Mouse (Mus musculus): ENCODE results near the gene D630023F18Rik. TPM values are rescaled to one million over a fixed set of nuclear protein-coding genes. Genes with fewer than 3 reads are reported as not detected.

Gene D630023F18Rik
- total and polyA plus RNA-seq, 2 experiments from 2014 or later: 5.0 to 8.6 TPM

DNA sequence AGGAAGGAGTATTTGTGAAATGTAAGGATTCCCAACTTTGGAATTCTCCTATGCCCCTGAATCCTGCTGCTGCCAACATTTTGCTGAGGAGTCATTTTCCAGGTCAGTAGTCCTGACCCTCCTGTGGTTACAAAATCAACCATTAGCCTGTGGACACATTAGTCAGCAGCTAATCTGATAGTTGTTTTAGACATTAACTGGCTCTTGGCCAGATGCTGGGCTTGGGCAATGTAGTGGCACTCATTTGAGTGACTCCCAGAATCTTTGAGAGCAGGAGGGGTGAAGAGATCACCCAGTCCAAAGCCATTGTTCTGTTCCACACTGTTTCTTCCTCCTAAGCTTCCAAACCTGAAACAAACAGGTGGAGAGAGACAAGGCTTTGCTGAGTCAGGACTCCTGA, 31.8 kb upstream of the D630023F18Rik start:
- no peak overlapping the region for H3K27ac ChIP-seq
- H3K4me1 ChIP-seq (ENCODE audit: insufficient read depth, low read length): no peaks in the 10 kb centered on the region
- H3K27me3 ChIP-seq (ENCODE audit: insufficient read depth, low read length): no peaks in the 10 kb centered on the region
- TF ChIP-seq CTCF (IDR thresholded peaks at IDR 0.05; ENCODE audit: low read depth): no peak
- DNase-seq (ENCODE audit: low spot score): no peak
- H3K9ac ChIP-seq (replicated peaks; ENCODE audit: low read length): no peak overlapping the region
- H3K4me3 ChIP-seq (ENCODE audit: low read length): no peak overlapping the region
- H3K4me2 ChIP-seq (ENCODE audit: low read depth, low read length): no peak overlapping the region
- ATAC-seq: no peak
- no peaks in the 10 kb centered on the region for H3K9me3 ChIP-seq (ENCODE audit: low read length)
- peaks cover 4% of the 10 kb centered on the region; the same call in 1 of the 2 replicates for H3K36me3 ChIP-seq (ENCODE audit: insufficient read depth, low read length)

DNA sequence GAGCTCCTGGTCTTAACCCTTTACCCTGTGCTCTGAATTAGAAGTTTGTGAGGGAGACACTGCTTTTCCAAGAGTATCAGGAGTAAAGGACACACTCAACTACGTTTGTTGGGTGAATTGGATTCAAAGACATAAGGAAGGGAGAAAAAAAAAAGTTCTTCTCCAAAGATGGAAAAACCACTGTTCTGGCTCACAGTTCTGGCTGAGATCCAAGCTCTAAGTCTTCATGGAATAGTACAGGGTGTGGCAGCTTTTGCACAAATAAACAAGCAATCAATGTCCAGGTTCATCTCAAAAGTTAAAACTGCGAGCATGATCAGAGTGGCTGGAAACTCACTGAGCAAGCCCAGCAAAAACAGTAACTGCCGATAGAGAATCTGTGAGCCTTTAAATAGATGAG, 25.0 kb upstream of the D630023F18Rik start:
- Histone ChIP-seq H3K9me3 (ENCODE audit: low read length) (no peaks in the 10 kb centered on the region), H3K9ac (replicated peaks; ENCODE audit: low read length) (no peak overlapping the region), H3K4me2 (ENCODE audit: low read depth, low read length) (no peak overlapping the region), H3K4me1 (ENCODE audit: insufficient read depth, low read length) (no peaks in the 10 kb centered on the region), H3K4me3 (ENCODE audit: low read length) (no peak overlapping the region), H3K36me3 (ENCODE audit: insufficient read depth, low read length) (no peaks in the 10 kb centered on the region), H3K27me3 (ENCODE audit: insufficient read depth, low read length) (no peaks in the 10 kb centered on the region), H3K27ac (no peak overlapping the region)
- TF ChIP-seq CTCF (IDR thresholded peaks at IDR 0.05; ENCODE audit: low read depth): no peak
- ATAC-seq (no peak), DNase-seq (ENCODE audit: low spot score) (no peak)
- 77% methylated on average over 3 of the region's 3 CpGs for WGBS

DNA sequence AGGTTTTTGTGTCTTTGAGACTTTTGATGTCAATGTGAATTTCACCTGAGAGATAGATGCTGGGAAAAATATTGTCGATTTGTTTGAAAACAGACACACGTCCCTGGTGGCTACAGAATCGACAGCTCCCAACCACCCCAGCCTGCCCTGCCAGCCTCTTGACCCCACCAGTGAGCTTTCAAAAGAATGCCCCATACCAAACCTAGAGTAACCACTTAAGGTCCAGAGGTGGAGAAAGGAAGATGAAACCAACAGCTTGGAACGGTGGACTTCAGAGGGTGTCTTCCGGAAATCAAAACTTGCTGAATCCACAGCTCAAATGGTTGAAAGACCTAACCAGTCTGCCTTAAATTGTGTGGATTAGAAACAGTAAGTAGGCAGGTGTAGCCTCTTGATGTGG, 24.3 kb upstream of the D630023F18Rik start:
- no peak for TF ChIP-seq CTCF (IDR thresholded peaks at IDR 0.05; ENCODE audit: low read depth)
- no peak overlapping the region for H3K27ac ChIP-seq
- H3K27me3 ChIP-seq (ENCODE audit: insufficient read depth, low read length): no peaks in the 10 kb centered on the region
- no peaks in the 10 kb centered on the region for H3K4me1 ChIP-seq (ENCODE audit: insufficient read depth, low read length)
- H3K36me3 ChIP-seq (ENCODE audit: insufficient read depth, low read length): no peaks in the 10 kb centered on the region
- H3K9me3 ChIP-seq (ENCODE audit: low read length): no peaks in the 10 kb centered on the region
- WGBS: 91% methylated on average over 5 of the region's 5 CpGs
- no peak overlapping the region for H3K4me3 ChIP-seq (ENCODE audit: low read length)
- ATAC-seq (no peak), DNase-seq (ENCODE audit: low spot score) (no peak)
- no peak overlapping the region for H3K9ac ChIP-seq (replicated peaks; ENCODE audit: low read length)
- H3K4me2 ChIP-seq (ENCODE audit: low read depth, low read length): no peak overlapping the region

DNA sequence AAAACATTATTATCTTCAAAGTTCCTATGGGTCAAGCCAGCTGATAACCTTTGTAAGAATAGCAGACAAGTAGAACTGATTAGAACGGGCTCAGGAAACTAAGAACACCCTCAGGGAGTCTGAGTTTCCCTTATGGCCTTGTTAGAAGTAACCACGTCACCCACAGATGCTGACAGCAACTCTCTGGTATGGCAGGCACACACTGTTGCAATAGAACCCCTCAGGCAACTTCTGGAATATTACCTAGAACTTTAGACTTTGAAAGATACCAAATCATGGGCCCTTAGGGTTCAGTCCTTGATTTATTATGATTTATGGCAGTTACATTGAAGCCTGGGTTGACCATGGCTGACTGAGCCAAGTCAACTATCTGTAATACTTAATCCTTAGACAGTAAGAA, 23.6 kb upstream of the D630023F18Rik start:
- no peak for ATAC-seq
- no peaks in the 10 kb centered on the region for H3K9me3 ChIP-seq (ENCODE audit: low read length)
- H3K36me3 ChIP-seq (ENCODE audit: insufficient read depth, low read length): no peaks in the 10 kb centered on the region
- no peak overlapping the region for H3K9ac ChIP-seq (replicated peaks; ENCODE audit: low read length)
- H3K4me3 ChIP-seq (ENCODE audit: low read length): no peak overlapping the region
- no peak for DNase-seq (ENCODE audit: low spot score)
- no peak for TF ChIP-seq CTCF (IDR thresholded peaks at IDR 0.05; ENCODE audit: low read depth)
- no peaks in the 10 kb centered on the region for H3K27me3 ChIP-seq (ENCODE audit: insufficient read depth, low read length)
- no peak overlapping the region for H3K27ac ChIP-seq
- WGBS: 65% methylated on average over 2 of the region's 2 CpGs
- H3K4me1 ChIP-seq (ENCODE audit: insufficient read depth, low read length): no peaks in the 10 kb centered on the region
- H3K4me2 ChIP-seq (ENCODE audit: low read depth, low read length): no peak overlapping the region

DNA sequence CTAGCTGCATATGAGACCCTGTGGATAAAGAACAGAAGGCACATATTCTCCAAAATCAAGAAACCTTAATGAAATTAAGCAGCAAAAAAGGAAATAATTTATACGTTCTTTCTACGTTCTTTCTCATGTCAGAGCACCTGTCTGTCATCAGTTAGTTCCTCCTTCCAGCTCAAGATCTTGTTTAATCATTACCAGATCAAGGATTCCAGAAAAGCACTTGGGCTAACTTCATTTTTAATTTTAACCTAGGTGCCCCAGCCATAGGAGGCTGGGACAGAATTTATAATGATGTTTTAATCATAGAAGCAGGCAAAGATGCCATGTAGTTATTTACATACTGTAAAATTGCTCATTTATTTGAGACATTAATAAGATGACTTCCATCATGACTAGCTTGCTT, 21.8 kb upstream of the D630023F18Rik start:
- Histone ChIP-seq H3K9ac (replicated peaks; ENCODE audit: low read length) (no peak overlapping the region), H3K27me3 (ENCODE audit: insufficient read depth, low read length) (no peaks in the 10 kb centered on the region), H3K27ac (no peak overlapping the region), H3K36me3 (ENCODE audit: insufficient read depth, low read length) (no peaks in the 10 kb centered on the region), H3K4me2 (ENCODE audit: low read depth, low read length) (no peak overlapping the region), H3K4me1 (ENCODE audit: insufficient read depth, low read length) (no peaks in the 10 kb centered on the region), H3K4me3 (ENCODE audit: low read length) (no peak overlapping the region), H3K9me3 (ENCODE audit: low read length) (no peaks in the 10 kb centered on the region)
- no peak for TF ChIP-seq CTCF (IDR thresholded peaks at IDR 0.05; ENCODE audit: low read depth)
- ATAC-seq: no peak
- WGBS: 94% methylated on average over 2 of the region's 2 CpGs
- no peak for DNase-seq (ENCODE audit: low spot score)

DNA sequence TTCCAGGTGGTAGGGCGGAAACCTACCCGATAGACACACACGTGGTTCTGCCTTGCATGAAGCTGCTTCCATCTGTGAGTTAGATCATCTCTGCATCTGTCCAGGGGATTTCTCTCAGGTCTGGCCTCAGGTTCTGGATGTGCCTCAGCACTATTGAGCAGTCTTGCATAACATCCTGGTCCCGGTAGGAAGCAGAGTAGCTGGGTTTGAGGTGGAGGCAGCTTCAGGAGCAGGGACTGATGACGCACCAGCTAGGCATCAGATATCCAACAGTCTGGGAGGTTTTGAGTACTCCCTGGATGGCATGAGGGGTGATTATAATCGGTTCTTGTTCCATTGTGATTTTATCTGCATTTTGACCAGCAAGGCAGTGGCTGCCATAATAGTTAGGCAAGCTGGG, 14.5 kb upstream of the D630023F18Rik start:
- Histone ChIP-seq H3K4me2 (ENCODE audit: low read depth, low read length) (no peak overlapping the region), H3K4me3 (ENCODE audit: low read length) (no peak overlapping the region), H3K36me3 (ENCODE audit: insufficient read depth, low read length) (no peaks in the 10 kb centered on the region), H3K27me3 (ENCODE audit: insufficient read depth, low read length) (no peaks in the 10 kb centered on the region), H3K4me1 (ENCODE audit: insufficient read depth, low read length) (no peaks in the 10 kb centered on the region), H3K9me3 (ENCODE audit: low read length) (no peaks in the 10 kb centered on the region), H3K9ac (replicated peaks; ENCODE audit: low read length) (no peak overlapping the region), H3K27ac (no peak overlapping the region)
- 85% methylated on average over 6 of the region's 6 CpGs for WGBS
- no peak for TF ChIP-seq CTCF (IDR thresholded peaks at IDR 0.05; ENCODE audit: low read depth)
- DNase-seq (ENCODE audit: low spot score): no peak
- ATAC-seq: no peak

DNA sequence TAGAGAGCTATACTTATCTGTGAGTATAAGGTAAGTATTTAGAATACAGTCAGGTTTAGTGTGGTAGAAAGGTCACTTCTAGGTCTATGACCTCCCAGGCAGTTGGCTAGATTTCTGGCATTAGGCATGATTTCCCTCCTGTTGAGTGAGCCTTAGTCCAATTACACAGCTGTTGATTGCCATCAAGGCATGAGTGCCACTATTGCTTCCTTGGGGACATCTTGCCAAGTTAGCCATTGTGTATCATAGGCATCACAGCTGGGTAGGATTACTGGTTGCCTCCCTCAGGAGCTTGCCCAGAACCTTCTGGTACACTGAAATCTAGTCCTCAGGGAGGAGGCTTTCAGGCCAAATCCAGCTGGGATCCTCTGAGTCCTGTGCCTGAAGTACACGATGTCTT, 9.8 kb upstream of the D630023F18Rik start:
- DNase-seq (ENCODE audit: low spot score): no peak
- H3K4me3 ChIP-seq (ENCODE audit: low read length): no peak overlapping the region
- 80% methylated on average over 1 of the region's 1 CpGs for WGBS
- no peak overlapping the region for H3K9ac ChIP-seq (replicated peaks; ENCODE audit: low read length)
- no peak for ATAC-seq
- TF ChIP-seq CTCF (IDR thresholded peaks at IDR 0.05; ENCODE audit: low read depth): no peak
- H3K9me3 ChIP-seq (ENCODE audit: low read length): no peaks in the 10 kb centered on the region
- no peaks in the 10 kb centered on the region for H3K36me3 ChIP-seq (ENCODE audit: insufficient read depth, low read length)
- no peaks in the 10 kb centered on the region for H3K4me1 ChIP-seq (ENCODE audit: insufficient read depth, low read length)
- H3K4me2 ChIP-seq (ENCODE audit: low read depth, low read length): no peak overlapping the region
- no peak overlapping the region for H3K27ac ChIP-seq
- H3K27me3 ChIP-seq (ENCODE audit: insufficient read depth, low read length): no peaks in the 10 kb centered on the region
